Mouse (Mus musculus) bone marrow macrophage, adult 2 months (primary cell): Measurements from ENCODE around the gene Rims1. TPM values are rescaled to one million over a fixed set of nuclear protein-coding genes. Genes with fewer than 3 reads are reported as not detected.

ENCODE experiments used
- H3K27ac ChIP-seq: 2 replicates; pipeline ENCODE4 v1.5.1; 2012; ENCODE audit warnings: low read depth, low read length; ENCODE audit not compliant: insufficient read depth
- H3K4me1 ChIP-seq: 2 replicates; pipeline ENCODE4 v1.6.1; 2012; ENCODE audit warnings: low read length; ENCODE audit not compliant: control insufficient read depth, insufficient read depth
- H3K4me3 ChIP-seq: 2 replicates; pipeline ENCODE4 v1.5.1; 2012; ENCODE audit warnings: mild to moderate bottlenecking, low read length, moderate library complexity; ENCODE audit not compliant: insufficient read depth
- CTCF ChIP-seq: IDR thresholded peaks from 2 replicates; pipeline ENCODE4 v1.5.1; 2012; ENCODE audit warnings: low read depth, mild to moderate bottlenecking, low read length, moderate library complexity
- POLR2A ChIP-seq: IDR thresholded peaks from 2 replicates; pipeline ENCODE4 v1.6.1; 2012; ENCODE audit warnings: mild to moderate bottlenecking, low read depth, low read length, borderline replicate concordance
- polyA plus RNA-seq: library from polyadenylated mRNA; stranded (reverse); fragments of >200 nt; gene quantifications from 2 replicates; pipeline ENCODE4 v1.2.4, GENCODE M21; 2012; ENCODE audit not compliant: missing spikeins, insufficient read depth, insufficient read length

Rims1 gene
- polyA plus RNA-seq, 1 experiment: not detected

GRCm38 (mm10) chr1:22424020-22424419 lies 381.8 kb downstream of the Rims1 start:
- TF ChIP-seq CTCF: no peak
- no peak for TF ChIP-seq POLR2A
- Histone ChIP-seq H3K4me3 (no peak overlapping the region), H3K27ac (no peak overlapping the region), H3K4me1 (no peaks in the 10 kb centered on the region)

GRCm38 (mm10) chr1:22422102-22422501 lies 383.7 kb downstream of the Rims1 start:
- Histone ChIP-seq H3K27ac (no peak overlapping the region), H3K4me1 (no peaks in the 10 kb centered on the region), H3K4me3 (no peak overlapping the region)
- TF ChIP-seq CTCF (no peak), POLR2A (no peak)

GRCm38 (mm10) chr1:22410173-22410572 lies 395.6 kb downstream of the Rims1 start:
- Histone ChIP-seq H3K4me3 (no peak overlapping the region), H3K4me1 (no peaks in the 10 kb centered on the region), H3K27ac (no peak overlapping the region)
- TF ChIP-seq CTCF (no peak), POLR2A (no peak)

- H3K4me3 ChIP-seq: no peak overlapping the region
- no peak for TF ChIP-seq POLR2A
- no peak for TF ChIP-seq CTCF
Measured at GRCm38 (mm10) chr1:22386361-22386760, 419.4 kb downstream of the Rims1 start.

GRCm38 (mm10) chr1:22377652-22378051 lies 428.1 kb downstream of the Rims1 start:
- no peak overlapping the region for H3K27ac ChIP-seq
- TF ChIP-seq POLR2A (no peak), CTCF (no peak)
- H3K4me1 ChIP-seq: no peaks in the 10 kb centered on the region
- H3K4me3 ChIP-seq: no peak overlapping the region

More at GRCm38 (mm10) chr1:22386361-22386760, 419.4 kb downstream of the Rims1 start:
- no peaks in the 10 kb centered on the region for H3K4me1 ChIP-seq
- no peak overlapping the region for H3K27ac ChIP-seq

- no peak overlapping the region for H3K4me3 ChIP-seq
- TF ChIP-seq POLR2A (no peak), CTCF (no peak)
- no peaks in the 10 kb centered on the region for H3K4me1 ChIP-seq
- no peak overlapping the region for H3K27ac ChIP-seq
Measured at GRCm38 (mm10) chr1:22377062-22377461, 428.7 kb downstream of the Rims1 start.

- H3K4me1 ChIP-seq: no peaks in the 10 kb centered on the region
- no peak overlapping the region for H3K27ac ChIP-seq
- TF ChIP-seq POLR2A: no peak
- no peak for TF ChIP-seq CTCF
- no peak overlapping the region for H3K4me3 ChIP-seq
Measured at GRCm38 (mm10) chr1:22356209-22356608, 449.6 kb downstream of the Rims1 start.

GRCm38 (mm10) chr1:22353687-22354086 lies 452.1 kb downstream of the Rims1 start:
- TF ChIP-seq CTCF (no peak), POLR2A (no peak)
- Histone ChIP-seq H3K4me1 (no peaks in the 10 kb centered on the region), H3K4me3 (no peak overlapping the region), H3K27ac (no peak overlapping the region)

GRCm38 (mm10) chr1:22338914-22339313 lies 466.9 kb downstream of the Rims1 start:
- Histone ChIP-seq H3K4me1 (no peaks in the 10 kb centered on the region), H3K27ac (no peak overlapping the region), H3K4me3 (no peak overlapping the region)
- TF ChIP-seq POLR2A (no peak), CTCF (no peak)

GRCm38 (mm10) chr1:22320941-22321676 lies 484.7 kb downstream of the Rims1 start:
- Histone ChIP-seq H3K4me3 (no peak overlapping the region), H3K4me1 (no peaks in the 10 kb centered on the region), H3K27ac (no peak overlapping the region)
- TF ChIP-seq CTCF (no peak), POLR2A (no peak)
